Mouse (Mus musculus) lung, postnatal 4 days (tissue): ENCODE measurements around the gene Ttll5.

ENCODE experiments used
- DNase-seq, 2 experiments: peaks; one replicate each; pipeline ENCODE4 v3.0.0; 2021

The Ttll5 gene

DNA sequence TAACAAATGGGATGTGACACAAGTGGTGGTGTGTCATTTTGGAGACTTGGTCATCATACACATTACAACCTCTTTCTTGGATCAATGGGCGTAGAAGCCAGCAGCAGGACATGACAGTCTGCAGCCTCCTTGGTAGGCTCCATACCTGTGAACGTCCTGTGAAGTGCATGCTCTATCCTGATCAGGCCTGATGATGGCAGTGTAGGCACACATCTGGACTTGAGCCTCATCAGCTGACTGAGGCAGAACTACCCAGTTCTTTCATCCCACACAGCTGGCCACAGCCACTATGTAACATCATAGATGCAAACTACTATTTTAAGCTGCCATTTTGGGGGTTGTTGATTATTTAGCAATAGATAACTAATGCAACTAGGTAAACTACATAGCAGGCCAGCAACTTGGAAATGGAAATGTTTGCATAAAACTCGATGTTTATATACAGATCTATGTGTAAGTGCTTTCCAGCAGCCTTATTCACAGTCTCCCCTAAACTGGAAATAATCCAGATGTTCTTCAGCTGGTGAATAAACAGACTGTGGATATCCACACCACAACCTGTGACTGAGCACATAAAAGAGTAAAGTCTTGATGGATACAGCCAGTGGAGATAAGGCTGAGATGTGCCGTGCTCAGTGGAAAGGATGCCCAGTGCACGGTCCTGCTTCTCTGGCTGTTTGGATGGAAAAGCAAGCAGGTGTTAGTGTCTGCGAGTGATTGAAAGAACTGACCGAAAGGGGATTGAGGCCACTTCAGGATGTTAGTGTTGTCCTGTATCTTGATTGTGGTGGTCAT is 23.9 kb downstream of the Ttll5 start:
- peak; percentile 53 to 68 for DNase-seq

DNA sequence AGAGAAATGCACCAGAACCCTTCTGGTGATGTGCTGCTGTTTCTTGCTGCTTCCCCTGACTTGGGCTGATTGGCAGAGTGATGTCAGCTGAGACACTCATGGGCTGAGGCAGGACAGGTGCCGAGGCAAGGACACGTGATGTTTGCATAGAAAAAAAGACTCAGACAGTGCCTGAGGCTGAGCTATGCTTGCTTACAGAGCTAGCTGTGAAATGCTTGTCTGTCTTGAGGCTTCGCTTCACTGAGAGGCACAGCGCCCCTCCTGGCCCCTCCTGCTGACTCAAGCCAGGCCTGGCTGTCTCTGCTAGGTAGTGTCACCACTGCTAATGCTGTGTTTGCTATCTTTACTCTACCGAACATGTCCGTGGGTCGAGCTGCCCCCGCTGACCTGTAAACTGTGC is 26.2 kb downstream of the Ttll5 start:
- no peak for DNase-seq

DNA sequence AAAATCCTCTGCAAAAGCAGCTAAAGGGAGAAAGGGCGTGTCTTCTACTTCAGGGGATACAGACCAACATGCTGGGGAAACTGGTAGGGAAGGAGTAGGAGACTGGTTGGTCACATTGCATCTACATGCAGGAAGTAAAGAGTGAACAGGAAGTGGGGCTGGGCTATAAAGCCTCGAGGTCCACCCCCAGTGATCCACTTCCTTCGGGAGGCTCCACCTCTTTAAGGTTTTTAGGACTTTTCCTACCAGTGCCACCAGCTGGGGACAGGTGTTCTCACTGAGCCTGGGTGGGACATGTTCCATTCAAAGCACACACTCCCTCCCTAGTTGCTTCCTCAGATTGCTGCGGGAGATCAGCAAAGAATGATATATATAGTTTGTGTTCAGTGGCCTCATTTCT is 29.4 kb downstream of the Ttll5 start:
- no peak for DNase-seq

- DNase-seq = peak; percentile 40 to 49
These were observed 29.8 kb downstream of the Ttll5 start for GRCm38 (mm10) chr12:85854271-85854670.

GRCm38 (mm10) chr12:85857300-85857699 is 32.8 kb downstream of the Ttll5 start:
- no peak for DNase-seq

DNA sequence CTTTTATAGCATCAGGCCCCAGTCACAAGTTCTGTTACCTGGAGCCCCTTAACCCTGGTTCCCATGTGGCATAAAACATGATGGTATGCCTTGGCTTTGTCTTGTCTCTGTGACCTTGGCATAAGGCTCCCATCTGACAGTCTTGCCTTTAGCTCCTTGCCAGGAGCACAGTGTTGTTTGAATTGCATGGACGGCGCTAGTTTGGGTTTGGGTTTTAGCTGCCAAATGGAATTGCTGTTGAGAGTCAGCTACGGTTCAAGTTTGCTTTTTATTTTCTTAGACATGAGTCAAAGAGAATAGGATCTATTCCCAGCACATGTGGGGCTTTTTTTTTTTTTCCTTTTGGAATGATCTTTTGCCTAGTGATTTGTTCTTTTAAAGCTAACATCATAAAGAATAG is 34.7 kb downstream of the Ttll5 start:
- DNase-seq = peak; percentile 38 to 60

- peak in 1 of 2 experiments; percentile 16 for DNase-seq
These were observed 35.2 kb downstream of the Ttll5 start for GRCm38 (mm10) chr12:85859511-85860189.

DNA sequence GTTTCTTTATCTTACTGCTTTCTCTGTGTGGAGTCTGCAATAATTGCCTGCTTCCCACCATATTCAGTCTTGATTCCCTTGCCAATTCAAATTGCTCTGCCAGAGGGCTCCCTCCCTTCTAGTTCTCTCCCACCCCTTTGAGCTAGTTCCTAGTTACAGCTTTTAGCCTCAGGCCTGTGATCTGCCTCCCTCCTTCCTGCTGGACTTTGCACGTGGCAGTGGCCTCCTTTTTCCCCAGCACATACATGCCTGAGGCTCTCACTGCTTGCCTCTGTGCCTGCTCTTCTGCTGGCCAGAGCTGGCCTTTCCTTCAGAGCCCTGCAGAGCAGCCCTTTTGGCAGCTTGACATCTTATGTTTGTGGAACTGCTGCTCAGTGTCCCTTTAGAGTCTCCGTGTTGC is 38.1 kb downstream of the Ttll5 start:
- peak; percentile 19 to 57 for DNase-seq

DNA sequence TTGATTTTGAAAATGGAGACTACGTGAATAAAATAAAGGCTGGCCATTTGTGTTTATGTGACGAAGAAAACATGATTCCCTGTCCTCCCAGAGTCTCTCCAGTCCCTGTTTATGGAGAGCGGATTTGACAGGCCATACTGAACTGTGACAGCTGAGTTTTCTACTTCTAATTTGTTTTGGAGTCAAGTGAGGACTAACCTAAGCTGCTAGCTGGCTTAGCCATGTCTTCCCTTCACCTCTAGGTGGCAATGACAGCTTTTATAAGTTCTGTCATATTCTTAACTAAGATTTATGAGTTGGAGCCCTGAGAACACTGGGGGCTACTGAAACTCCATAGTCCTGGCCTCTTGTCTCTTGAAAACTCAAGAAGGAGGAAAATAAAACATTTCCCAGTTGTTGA is 41.1 kb downstream of the Ttll5 start:
- DNase-seq = peak in 1 of 2 experiments; percentile 14

- no peak for DNase-seq
These were observed 42.2 kb downstream of the Ttll5 start for GRCm38 (mm10) chr12:85866624-85867023.

GRCm38 (mm10) chr12:85867125-85867524 is 42.7 kb downstream of the Ttll5 start:
- DNase-seq = no peak

- DNase-seq = peak; percentile 63 to 82
These were observed 45.0 kb downstream of the Ttll5 start for GRCm38 (mm10) chr12:85869423-85869822.

- DNase-seq = peak; percentile 42 to 60
These were observed 55.3 kb downstream of the Ttll5 start for GRCm38 (mm10) chr12:85879631-85880314.

GRCm38 (mm10) chr12:85885024-85885423 is 60.6 kb downstream of the Ttll5 start:
- DNase-seq = no peak

GRCm38 (mm10) chr12:85890054-85890453 is 65.6 kb downstream of the Ttll5 start:
- DNase-seq = peak in 1 of 2 experiments; percentile 28

DNA sequence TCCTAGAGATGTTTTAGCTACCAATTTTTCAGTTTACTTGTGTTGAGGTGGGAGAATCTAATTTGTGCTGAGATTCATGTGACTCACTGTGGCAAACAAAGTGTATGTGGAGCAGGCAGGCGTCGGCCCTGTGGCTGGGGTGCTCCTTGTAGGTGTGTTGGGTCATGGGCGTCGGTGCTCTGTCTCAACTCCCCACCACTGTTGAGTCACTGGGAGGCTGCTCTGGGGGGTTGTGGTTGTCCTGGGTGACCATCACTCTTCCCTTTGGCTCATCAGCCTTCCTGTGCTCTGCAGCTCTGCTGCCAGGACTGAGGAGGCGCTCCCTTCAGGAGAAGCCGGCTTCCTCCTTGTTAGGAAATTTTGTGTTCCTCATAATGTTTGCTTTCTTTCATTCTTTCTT is 79.5 kb downstream of the Ttll5 start:
- no peak for DNase-seq

GRCm38 (mm10) chr12:85905666-85906065 is 81.2 kb downstream of the Ttll5 start:
- no peak for DNase-seq

GRCm38 (mm10) chr12:85907896-85908295 is 83.4 kb downstream of the Ttll5 start:
- DNase-seq = no peak

GRCm38 (mm10) chr12:85910811-85911210 is 86.4 kb downstream of the Ttll5 start:
- no peak for DNase-seq

DNA sequence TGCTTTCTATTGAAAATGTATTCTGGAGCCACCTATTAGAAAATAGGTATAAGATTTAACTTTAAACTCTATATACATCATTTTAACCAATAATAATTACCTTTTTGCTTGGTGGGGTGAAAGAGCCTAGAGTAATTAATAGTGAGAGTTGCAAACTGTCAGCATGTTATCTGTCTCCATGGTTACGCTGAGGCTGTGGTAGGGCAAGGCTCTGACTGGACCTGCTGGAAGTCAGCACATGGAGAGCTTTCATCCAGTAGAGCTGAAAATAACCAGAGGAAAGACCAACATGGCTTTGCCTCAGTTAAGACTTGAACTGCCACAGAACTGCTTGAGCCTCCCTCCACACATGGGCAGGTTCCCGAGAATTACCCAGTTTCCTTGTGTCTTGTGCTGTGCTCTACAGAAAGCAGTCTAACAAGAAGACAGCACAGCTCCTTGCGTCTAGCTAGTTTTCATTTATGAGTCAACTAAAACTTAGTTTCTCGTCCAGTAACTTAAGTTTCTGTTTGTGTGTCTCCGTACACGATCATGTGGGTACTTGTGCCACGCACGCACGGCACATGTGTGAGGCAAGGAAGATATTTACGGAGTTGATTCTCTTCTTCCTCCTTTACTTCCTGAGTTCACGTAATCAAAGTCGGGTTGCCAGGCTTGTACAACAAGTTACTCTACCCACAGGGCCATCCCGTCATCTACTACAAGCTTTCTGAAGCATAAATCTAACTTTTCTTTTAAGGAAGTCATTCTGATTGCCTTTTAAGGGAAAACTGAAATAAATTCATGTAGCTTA is 88.4 kb downstream of the Ttll5 start:
- DNase-seq = no peak

GRCm38 (mm10) chr12:85926897-85927296 is 102.4 kb downstream of the Ttll5 start:
- peak in 1 of 2 experiments; percentile 49 for DNase-seq

- DNase-seq = no peak
These were observed 104.1 kb downstream of the Ttll5 start for GRCm38 (mm10) chr12:85928513-85928912.

DNA sequence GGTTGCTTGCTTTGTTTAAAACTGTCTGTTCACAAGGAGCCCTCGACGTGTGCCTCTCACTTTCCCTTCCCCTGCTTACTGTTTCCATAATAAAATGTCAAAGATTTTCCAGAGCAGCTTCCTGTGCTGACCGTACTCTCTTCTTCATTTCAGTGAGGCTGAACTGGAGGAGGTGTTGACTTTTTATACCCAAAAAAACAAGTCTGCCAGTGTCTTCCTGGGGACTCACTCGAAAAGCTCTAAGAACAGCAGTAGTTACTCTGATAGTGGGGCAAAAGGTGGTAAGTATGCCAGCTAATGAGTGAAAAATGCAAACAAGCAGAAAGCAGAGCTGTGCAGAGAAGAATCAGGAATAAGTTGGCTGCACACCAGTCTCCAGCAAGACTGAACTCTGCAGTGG is 105.3 kb downstream of the Ttll5 start:
- no peak for DNase-seq
